Mouse (Mus musculus): ENCODE measurements around the gene Alk. TPM values are rescaled to one million over a fixed set of nuclear protein-coding genes. Genes with fewer than 3 reads are reported as not detected.

Alk gene
- polyA plus RNA-seq, 1 experiment, result not detected

DNA sequence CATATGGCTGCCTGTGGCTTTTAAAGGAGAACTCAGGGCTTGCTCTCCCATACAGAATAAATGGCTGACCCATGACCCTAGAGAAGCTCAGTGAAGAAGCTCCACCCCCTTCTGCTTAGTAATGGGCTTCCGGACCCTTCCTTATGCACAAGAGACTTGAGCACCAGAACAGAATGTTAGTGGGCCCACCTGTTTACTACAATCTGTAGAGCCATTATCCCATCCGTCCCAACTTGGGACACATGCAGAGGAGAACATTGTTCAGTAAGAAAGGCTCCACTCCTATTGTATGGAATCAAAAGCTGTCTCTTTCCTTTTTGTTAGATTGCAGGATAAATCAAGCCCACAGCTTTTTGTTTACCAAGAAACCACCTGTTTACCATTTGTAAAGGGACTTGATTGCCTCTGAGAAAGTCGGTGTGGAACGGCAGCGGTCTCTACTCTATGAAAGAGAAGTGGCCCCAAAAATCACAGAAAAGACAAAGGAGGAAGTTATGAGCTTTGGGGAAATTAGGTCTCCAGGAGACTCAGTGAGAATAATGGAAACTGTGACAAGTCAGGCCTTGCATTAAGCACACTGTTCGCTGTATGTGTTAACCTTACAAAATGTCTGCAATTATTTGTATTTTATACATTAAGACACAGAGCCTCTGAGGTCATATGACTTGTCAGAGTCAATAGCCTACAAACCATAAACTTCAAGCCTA is 47.2 kb downstream of the Alk start:
- Histone ChIP-seq H3K4me3 (ENCODE audit: low read depth, low read length) (no peak overlapping the region), H3K27me3 (ENCODE audit: control insufficient read depth, insufficient read depth, low read length, poor library complexity, severe bottlenecking) (no peaks in the 10 kb centered on the region; the same call in 1 of the 2 replicates), H3K4me1 (ENCODE audit: control insufficient read depth, insufficient read depth, low read length) (peaks cover 1% of the 10 kb centered on the region), H3K36me3 (ENCODE audit: control insufficient read depth, insufficient read depth, low read length, poor library complexity, severe bottlenecking) (no peaks in the 10 kb centered on the region), H3K9ac (ENCODE audit: low read depth, poor library complexity, severe bottlenecking) (no peak overlapping the region), H3K27ac (ENCODE audit: insufficient read depth, low read length) (no peak overlapping the region), H3K9me3 (replicated peaks; ENCODE audit: control insufficient read depth, insufficient read depth, low read length, poor library complexity, severe bottlenecking) (0 out of 2 replicates have a peak, but pooled peaks cover 6% of the 10 kb centered on the region)
- TF ChIP-seq CTCF (IDR thresholded peaks at IDR 0.05; ENCODE audit: low read depth, low read length) (no peak), POLR2A (IDR thresholded peaks at IDR 0.05; ENCODE audit: insufficient read depth, low read length) (no peak), EP300 (IDR thresholded peaks at IDR 0.05; ENCODE audit: insufficient read depth, low read depth, low read length) (no peak)

DNA sequence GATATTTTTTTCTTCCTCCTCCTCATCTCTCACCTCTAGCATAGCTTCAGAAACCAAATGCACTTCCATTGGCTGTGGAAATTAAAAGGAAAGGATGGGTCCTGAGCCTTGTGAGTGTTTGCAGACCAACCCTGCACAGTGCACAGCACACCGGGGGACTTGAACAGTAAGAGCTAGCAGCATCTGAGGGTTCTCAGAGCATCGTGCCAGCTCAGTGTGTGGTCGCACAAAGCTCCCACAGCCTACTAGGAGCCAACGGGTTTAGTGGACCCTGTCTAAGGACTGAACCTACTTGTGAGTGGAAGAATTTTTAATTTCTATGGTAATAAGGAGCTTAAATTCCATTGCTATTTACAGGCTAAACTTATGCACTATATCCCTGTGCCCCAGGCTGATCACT is 58.2 kb downstream of the Alk start:
- Histone ChIP-seq H3K27ac (ENCODE audit: insufficient read depth, low read length) (no peak overlapping the region), H3K4me1 (ENCODE audit: control insufficient read depth, insufficient read depth, low read length) (no peaks in the 10 kb centered on the region), H3K9me3 (replicated peaks; ENCODE audit: control insufficient read depth, insufficient read depth, low read length, poor library complexity, severe bottlenecking) (no peaks in the 10 kb centered on the region), H3K4me3 (ENCODE audit: low read depth, low read length) (no peak overlapping the region), H3K36me3 (ENCODE audit: control insufficient read depth, insufficient read depth, low read length, poor library complexity, severe bottlenecking) (no peaks in the 10 kb centered on the region), H3K9ac (ENCODE audit: low read depth, poor library complexity, severe bottlenecking) (no peak overlapping the region), H3K27me3 (ENCODE audit: control insufficient read depth, insufficient read depth, low read length, poor library complexity, severe bottlenecking) (no peaks in the 10 kb centered on the region)
- TF ChIP-seq POLR2A (IDR thresholded peaks at IDR 0.05; ENCODE audit: insufficient read depth, low read length), result no peak
- TF ChIP-seq CTCF (IDR thresholded peaks at IDR 0.05; ENCODE audit: low read depth, low read length), result no peak
- TF ChIP-seq EP300 (IDR thresholded peaks at IDR 0.05; ENCODE audit: insufficient read depth, low read depth, low read length), result no peak

DNA sequence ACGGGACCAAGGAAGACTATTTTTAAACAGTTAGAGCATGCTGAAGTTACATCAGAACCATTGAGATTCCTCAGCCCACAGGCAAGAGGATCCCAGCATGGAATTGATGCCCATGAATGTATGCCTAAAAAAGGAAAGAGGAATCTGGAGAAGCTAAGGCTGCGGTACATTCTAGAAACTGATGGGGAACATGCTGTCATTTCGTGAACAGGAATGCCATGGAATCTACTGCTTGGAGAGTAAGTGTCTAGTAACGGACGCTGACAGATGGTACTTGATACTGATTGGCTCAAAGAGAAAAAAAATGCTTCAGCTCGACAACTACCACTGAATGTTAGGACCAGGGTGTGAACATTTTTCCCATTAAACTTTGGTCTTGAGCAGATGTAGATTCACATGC is 69.1 kb downstream of the Alk start:
- H3K4me1 ChIP-seq (ENCODE audit: control insufficient read depth, insufficient read depth, low read length), result no peaks in the 10 kb centered on the region
- H3K27me3 ChIP-seq (ENCODE audit: control insufficient read depth, insufficient read depth, low read length, poor library complexity, severe bottlenecking), result no peaks in the 10 kb centered on the region
- no peak overlapping the region for H3K9ac ChIP-seq (ENCODE audit: low read depth, poor library complexity, severe bottlenecking)
- no peaks in the 10 kb centered on the region for H3K9me3 ChIP-seq (replicated peaks; ENCODE audit: control insufficient read depth, insufficient read depth, low read length, poor library complexity, severe bottlenecking)
- no peak overlapping the region for H3K27ac ChIP-seq (ENCODE audit: insufficient read depth, low read length)
- no peak for TF ChIP-seq CTCF (IDR thresholded peaks at IDR 0.05; ENCODE audit: low read depth, low read length)
- no peak for TF ChIP-seq EP300 (IDR thresholded peaks at IDR 0.05; ENCODE audit: insufficient read depth, low read depth, low read length)
- no peak for TF ChIP-seq POLR2A (IDR thresholded peaks at IDR 0.05; ENCODE audit: insufficient read depth, low read length)
- H3K36me3 ChIP-seq (ENCODE audit: control insufficient read depth, insufficient read depth, low read length, poor library complexity, severe bottlenecking), result no peaks in the 10 kb centered on the region
- H3K4me3 ChIP-seq (ENCODE audit: low read depth, low read length), result no peak overlapping the region

DNA sequence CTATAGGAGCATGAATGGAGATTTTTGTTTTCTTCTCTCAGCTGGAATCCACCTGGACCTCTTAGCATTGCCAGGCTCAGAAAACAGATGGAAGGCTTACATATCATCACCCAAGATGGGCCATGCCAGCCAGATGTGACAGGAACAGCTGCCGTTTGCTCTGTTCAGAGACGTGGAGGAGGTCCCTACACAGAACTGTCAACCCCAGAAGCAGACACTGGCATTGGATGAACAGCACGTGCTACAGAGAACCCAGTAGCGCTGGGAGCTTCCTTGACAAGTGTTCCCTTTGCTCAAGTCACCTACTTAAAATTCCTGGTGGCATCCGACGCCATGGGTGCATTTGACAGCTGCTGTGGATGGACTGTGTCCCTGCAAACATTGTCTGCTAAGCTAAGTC is 72.2 kb downstream of the Alk start:
- Histone ChIP-seq H3K36me3 (ENCODE audit: control insufficient read depth, insufficient read depth, low read length, poor library complexity, severe bottlenecking) (no peaks in the 10 kb centered on the region), H3K9me3 (replicated peaks; ENCODE audit: control insufficient read depth, insufficient read depth, low read length, poor library complexity, severe bottlenecking) (no peaks in the 10 kb centered on the region)
- TF ChIP-seq POLR2A (IDR thresholded peaks at IDR 0.05; ENCODE audit: insufficient read depth, low read length), result no peak
- no peak for TF ChIP-seq CTCF (IDR thresholded peaks at IDR 0.05; ENCODE audit: low read depth, low read length)
- TF ChIP-seq EP300 (IDR thresholded peaks at IDR 0.05; ENCODE audit: insufficient read depth, low read depth, low read length), result no peak

DNA sequence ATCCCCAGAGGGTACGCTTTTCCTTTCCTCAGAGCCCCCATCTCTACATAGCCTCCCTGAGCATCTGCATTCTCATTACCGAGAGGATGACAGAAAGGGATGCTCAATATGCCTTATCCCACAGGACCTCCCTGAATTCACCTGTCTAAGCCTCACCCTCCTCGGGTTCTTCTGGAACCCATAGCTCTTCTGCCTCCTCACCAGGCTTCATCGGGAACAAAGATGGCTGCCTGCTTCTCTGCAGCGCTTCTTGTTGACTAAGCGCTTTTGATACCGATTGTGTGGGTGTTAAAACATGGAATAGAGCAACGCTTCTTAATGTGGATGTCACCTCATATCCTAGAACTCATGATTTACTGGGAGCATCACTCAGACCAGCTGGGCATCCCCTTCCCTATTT is 75.9 kb downstream of the Alk start:
- Histone ChIP-seq H3K4me3 (ENCODE audit: low read depth, low read length) (no peak overlapping the region), H3K27me3 (ENCODE audit: control insufficient read depth, insufficient read depth, low read length, poor library complexity, severe bottlenecking) (no peaks in the 10 kb centered on the region), H3K9me3 (replicated peaks; ENCODE audit: control insufficient read depth, insufficient read depth, low read length, poor library complexity, severe bottlenecking) (no peaks in the 10 kb centered on the region), H3K4me1 (ENCODE audit: control insufficient read depth, insufficient read depth, low read length) (no peaks in the 10 kb centered on the region), H3K36me3 (ENCODE audit: control insufficient read depth, insufficient read depth, low read length, poor library complexity, severe bottlenecking) (no peaks in the 10 kb centered on the region), H3K9ac (ENCODE audit: low read depth, poor library complexity, severe bottlenecking) (no peak overlapping the region), H3K27ac (ENCODE audit: insufficient read depth, low read length) (no peak overlapping the region)
- TF ChIP-seq POLR2A (IDR thresholded peaks at IDR 0.05; ENCODE audit: insufficient read depth, low read length) (no peak), CTCF (IDR thresholded peaks at IDR 0.05; ENCODE audit: low read depth, low read length) (no peak), EP300 (IDR thresholded peaks at IDR 0.05; ENCODE audit: insufficient read depth, low read depth, low read length) (no peak)

More for the DNA sequence above, 72.2 kb downstream of the Alk start:
- Histone ChIP-seq H3K27me3 (ENCODE audit: control insufficient read depth, insufficient read depth, low read length, poor library complexity, severe bottlenecking) (no peaks in the 10 kb centered on the region), H3K9ac (ENCODE audit: low read depth, poor library complexity, severe bottlenecking) (no peak overlapping the region), H3K4me3 (ENCODE audit: low read depth, low read length) (no peak overlapping the region), H3K4me1 (ENCODE audit: control insufficient read depth, insufficient read depth, low read length) (no peaks in the 10 kb centered on the region), H3K27ac (ENCODE audit: insufficient read depth, low read length) (no peak overlapping the region)

DNA sequence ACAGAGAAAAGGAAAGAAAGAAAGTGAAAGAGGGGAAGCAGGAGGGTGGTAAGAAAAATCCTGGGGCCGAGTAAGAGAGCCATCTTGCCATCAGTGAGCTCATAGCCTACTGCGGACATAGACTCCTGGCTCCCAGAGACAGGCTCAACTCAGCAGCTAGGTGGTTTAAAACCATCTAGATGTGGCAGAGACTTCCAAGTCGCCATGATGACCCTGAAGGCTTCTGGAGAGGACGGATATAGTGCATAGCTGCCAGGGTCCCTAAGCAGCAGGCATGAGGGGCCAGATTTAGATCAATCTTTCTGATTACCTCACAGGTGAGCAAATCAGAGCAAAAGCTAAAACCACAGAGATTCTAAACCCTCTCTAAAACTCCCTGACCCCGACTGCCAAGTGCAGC is 76.9 kb downstream of the Alk start:
- H3K27me3 ChIP-seq (ENCODE audit: control insufficient read depth, insufficient read depth, low read length, poor library complexity, severe bottlenecking), result no peaks in the 10 kb centered on the region
- no peaks in the 10 kb centered on the region for H3K36me3 ChIP-seq (ENCODE audit: control insufficient read depth, insufficient read depth, low read length, poor library complexity, severe bottlenecking)
- no peaks in the 10 kb centered on the region for H3K9me3 ChIP-seq (replicated peaks; ENCODE audit: control insufficient read depth, insufficient read depth, low read length, poor library complexity, severe bottlenecking)
- H3K27ac ChIP-seq (ENCODE audit: insufficient read depth, low read length), result no peak overlapping the region
- H3K4me1 ChIP-seq (ENCODE audit: control insufficient read depth, insufficient read depth, low read length), result peaks cover 3% of the 10 kb centered on the region
- no peak overlapping the region for H3K9ac ChIP-seq (ENCODE audit: low read depth, poor library complexity, severe bottlenecking)
- TF ChIP-seq POLR2A (IDR thresholded peaks at IDR 0.05; ENCODE audit: insufficient read depth, low read length) (no peak), EP300 (IDR thresholded peaks at IDR 0.05; ENCODE audit: insufficient read depth, low read depth, low read length) (no peak), CTCF (IDR thresholded peaks at IDR 0.05; ENCODE audit: low read depth, low read length) (no peak)
- H3K4me3 ChIP-seq (ENCODE audit: low read depth, low read length), result no peak overlapping the region
